13 mouse cellular contexts compared by ENCODE assay signal in genomic region chr11:51044776-51045175, GRCm38 (mm10). TPM values are rescaled to one million over a fixed set of nuclear protein-coding genes. Genes with fewer than 3 reads are reported as not detected.
"Had no signal": no experiment of that assay in that cellular context is flagged by ENCODE, and none has a peak within 500 bp of the region (broad histone marks: within the 10 kb centered on the region; RNA-seq: fewer than 3 reads in every experiment).

No protein-coding gene starts in this region.

RNA-seq across cellular contexts. Expression of gene Olfr1375, which starts 3.1 kb away (rescaled TPM):
- polyA plus RNA-seq: neural tube, embryonic 13.5 days; neural tube, embryonic 14.5 days; neural tube, embryonic 15.5 days; small intestine, adult 2 months; spleen, adult 2 months; stomach, embryonic 14.5 days; stomach, embryonic 15.5 days; stomach, embryonic 16.5 days; stomach, postnatal 0 days; testis, adult 2 months; thymus, adult 2 months; thymus, postnatal 0 days; urinary bladder, adult 2 months had no signal

RNA-seq across cellular contexts. Expression of gene Olfr54, which starts 30.7 kb away (rescaled TPM):
- polyA plus RNA-seq: neural tube, embryonic 13.5 days; neural tube, embryonic 14.5 days; neural tube, embryonic 15.5 days; small intestine, adult 2 months; spleen, adult 2 months; stomach, embryonic 14.5 days; stomach, embryonic 15.5 days; stomach, embryonic 16.5 days; stomach, postnatal 0 days; testis, adult 2 months; thymus, adult 2 months; thymus, postnatal 0 days; urinary bladder, adult 2 months had no signal

RNA-seq across cellular contexts. Expression of gene Olfr51, which starts 41.4 kb away (rescaled TPM):
- polyA plus RNA-seq: neural tube, embryonic 13.5 days; neural tube, embryonic 14.5 days; neural tube, embryonic 15.5 days; small intestine, adult 2 months; spleen, adult 2 months; stomach, embryonic 14.5 days; stomach, embryonic 15.5 days; stomach, embryonic 16.5 days; stomach, postnatal 0 days; testis, adult 2 months; thymus, adult 2 months; thymus, postnatal 0 days; urinary bladder, adult 2 months had no signal
